Mouse (Mus musculus): ENCODE results near the gene Dennd4a. TPM values are rescaled to one million over a fixed set of nuclear protein-coding genes. Genes with fewer than 3 reads are reported as not detected.

The Dennd4a gene
- polyA plus RNA-seq, 1 experiment from 2014 or later: 8.4 TPM

DNA sequence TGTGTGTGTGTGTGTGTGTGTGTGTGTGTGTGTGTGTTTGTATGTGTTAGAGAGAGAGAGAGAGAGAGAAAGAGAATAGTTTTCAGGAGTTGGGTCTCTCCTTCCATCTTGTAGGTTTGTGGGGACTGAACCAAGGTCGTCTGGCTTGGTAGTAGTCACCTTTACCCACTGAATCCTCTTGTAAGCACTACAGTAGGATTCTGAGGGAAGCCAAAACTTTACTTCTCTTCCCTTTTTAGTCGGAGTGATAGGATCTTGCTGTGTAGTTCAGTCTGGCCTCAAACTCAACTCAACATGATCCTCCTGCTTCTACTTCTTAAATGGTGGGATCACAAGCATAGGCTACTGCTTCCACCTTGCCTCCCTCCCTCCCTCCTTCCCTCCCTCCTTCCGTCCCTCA is 17.3 kb upstream of the Dennd4a start:
- H3K27me3 ChIP-seq (ENCODE audit: control insufficient read depth, insufficient read depth, low read length): no peaks in the 10 kb centered on the region
- no peaks in the 10 kb centered on the region for H3K36me3 ChIP-seq (ENCODE audit: control insufficient read depth, insufficient read depth, low read length)
- no peak overlapping the region for H3K27ac ChIP-seq (ENCODE audit: low read depth, low read length)
- no peaks in the 10 kb centered on the region for H3K4me1 ChIP-seq (ENCODE audit: control insufficient read depth, insufficient read depth, low read length)
- WGBS (ENCODE audit: insufficient replicate concordance): 71% methylated on average over 3 of the region's 3 CpGs
- H3K4me3 ChIP-seq (ENCODE audit: low read depth, low read length): no peak overlapping the region
- no peak for ATAC-seq (replicated peaks; ENCODE audit: insufficient number of reproducible peaks, low FRiP score, low TSS enrichment)
- H3K4me2 ChIP-seq: no peak overlapping the region
- H3K9me3 ChIP-seq (replicated peaks; ENCODE audit: control insufficient read depth, low read length): no peaks in the 10 kb centered on the region
- no peak overlapping the region for H3K9ac ChIP-seq (ENCODE audit: low read depth, low read length)

DNA sequence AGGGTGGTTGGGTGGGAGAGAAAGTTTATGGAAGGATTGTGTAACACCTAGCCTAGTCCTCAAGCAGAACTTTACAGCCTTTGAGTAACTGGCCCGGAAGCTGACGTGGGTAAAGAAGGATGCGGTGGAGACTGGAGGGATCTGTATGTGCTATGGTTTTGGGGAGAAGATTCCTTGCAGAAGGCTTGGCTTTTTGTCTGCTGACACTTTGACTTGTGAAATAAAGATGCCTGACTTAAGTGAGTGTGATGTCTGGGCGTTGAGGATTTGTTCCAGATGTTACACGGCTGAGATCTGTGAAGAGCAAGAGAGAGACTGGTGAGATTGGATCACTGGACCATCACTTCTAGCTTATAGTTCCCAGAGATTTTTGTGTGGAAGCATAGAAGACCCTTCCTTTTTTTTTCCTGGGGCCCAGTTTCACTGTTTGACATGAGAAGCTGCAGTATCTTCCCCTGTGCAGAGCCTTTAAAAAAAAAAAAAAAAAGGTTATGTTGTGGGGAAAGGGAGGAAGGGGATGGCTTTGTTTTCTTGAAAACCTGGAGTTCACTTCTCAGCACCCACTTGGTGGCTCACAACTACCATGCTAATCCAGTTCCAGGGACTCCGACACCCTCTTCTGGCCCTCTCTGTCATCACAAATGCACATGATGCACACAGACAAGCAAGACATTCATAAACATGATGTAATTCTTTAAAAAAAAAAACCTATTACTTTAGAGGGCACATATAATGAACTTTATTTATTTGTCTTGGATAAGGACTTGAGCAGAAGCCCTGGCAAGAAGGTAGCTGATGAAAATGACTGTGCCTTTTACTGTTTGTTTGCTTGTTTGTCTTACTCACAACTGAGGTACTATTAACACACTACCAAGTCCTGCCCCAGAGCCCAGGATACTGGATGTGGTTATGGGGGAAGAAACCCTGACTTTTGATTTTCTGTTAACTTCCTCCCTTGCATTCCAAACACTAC is 16.4 kb upstream of the Dennd4a start:
- no peaks in the 10 kb centered on the region for H3K27me3 ChIP-seq (ENCODE audit: control insufficient read depth, insufficient read depth, low read length)
- H3K36me3 ChIP-seq (ENCODE audit: control insufficient read depth, insufficient read depth, low read length): no peaks in the 10 kb centered on the region
- H3K9me3 ChIP-seq (replicated peaks; ENCODE audit: control insufficient read depth, low read length): no peaks in the 10 kb centered on the region
- H3K9ac ChIP-seq (ENCODE audit: low read depth, low read length): no peak overlapping the region
- H3K4me1 ChIP-seq (ENCODE audit: control insufficient read depth, insufficient read depth, low read length): no peaks in the 10 kb centered on the region
- no peak overlapping the region for H3K4me3 ChIP-seq (ENCODE audit: low read depth, low read length)
- no peak overlapping the region for H3K4me2 ChIP-seq
- 70% methylated on average over 6 of the region's 6 CpGs for WGBS (ENCODE audit: insufficient replicate concordance)
- H3K27ac ChIP-seq (ENCODE audit: low read depth, low read length): no peak overlapping the region
- no peak for ATAC-seq (replicated peaks; ENCODE audit: insufficient number of reproducible peaks, low FRiP score, low TSS enrichment)

DNA sequence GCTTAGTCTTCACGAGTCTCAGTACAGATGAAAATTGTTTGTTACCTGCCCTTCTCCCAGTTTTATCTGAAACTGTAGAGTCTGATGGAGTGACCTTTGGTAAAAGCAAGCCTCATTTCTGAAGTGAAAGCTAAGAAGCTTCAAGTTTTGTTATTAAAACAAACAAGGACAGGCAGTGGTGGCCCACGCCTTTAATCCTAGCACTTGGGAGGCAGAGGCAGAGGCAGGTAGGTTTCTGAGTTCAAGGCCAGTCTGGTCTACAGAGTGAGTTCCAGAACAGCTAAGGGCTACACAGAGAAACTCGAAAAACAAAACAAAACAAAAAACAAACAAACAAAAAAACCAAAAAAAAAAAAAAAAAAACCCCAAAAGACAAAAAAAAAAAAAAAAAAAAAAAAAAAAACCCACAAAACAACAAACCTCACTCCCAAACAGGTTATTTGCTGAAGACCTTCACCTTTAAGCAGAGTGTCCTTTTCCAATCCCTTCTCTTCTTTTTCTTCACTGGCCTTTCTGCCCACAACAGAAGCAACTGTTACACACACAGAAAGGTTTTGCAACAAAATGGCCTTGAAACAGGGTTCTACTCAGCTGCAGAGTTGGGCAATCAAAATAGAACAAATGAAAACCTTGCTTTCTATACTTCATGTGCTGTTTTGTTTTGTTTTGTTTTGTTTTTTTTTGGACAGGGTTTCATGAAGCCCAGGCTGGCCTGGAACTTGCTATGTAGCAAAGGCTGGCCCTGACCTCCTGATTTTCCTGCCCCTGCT is 15.1 kb upstream of the Dennd4a start:
- H3K4me2 ChIP-seq: no peak overlapping the region
- H3K9ac ChIP-seq (ENCODE audit: low read depth, low read length): no peak overlapping the region
- no peaks in the 10 kb centered on the region for H3K9me3 ChIP-seq (replicated peaks; ENCODE audit: control insufficient read depth, low read length)
- H3K27ac ChIP-seq (ENCODE audit: low read depth, low read length): no peak overlapping the region
- H3K4me1 ChIP-seq (ENCODE audit: control insufficient read depth, insufficient read depth, low read length): no peaks in the 10 kb centered on the region
- no peak overlapping the region for H3K4me3 ChIP-seq (ENCODE audit: low read depth, low read length)
- WGBS (ENCODE audit: insufficient replicate concordance): 61% methylated on average over 3 of the region's 3 CpGs
- no peak for ATAC-seq (replicated peaks; ENCODE audit: insufficient number of reproducible peaks, low FRiP score, low TSS enrichment)
- no peaks in the 10 kb centered on the region for H3K36me3 ChIP-seq (ENCODE audit: control insufficient read depth, insufficient read depth, low read length)
- H3K27me3 ChIP-seq (ENCODE audit: control insufficient read depth, insufficient read depth, low read length): no peaks in the 10 kb centered on the region

DNA sequence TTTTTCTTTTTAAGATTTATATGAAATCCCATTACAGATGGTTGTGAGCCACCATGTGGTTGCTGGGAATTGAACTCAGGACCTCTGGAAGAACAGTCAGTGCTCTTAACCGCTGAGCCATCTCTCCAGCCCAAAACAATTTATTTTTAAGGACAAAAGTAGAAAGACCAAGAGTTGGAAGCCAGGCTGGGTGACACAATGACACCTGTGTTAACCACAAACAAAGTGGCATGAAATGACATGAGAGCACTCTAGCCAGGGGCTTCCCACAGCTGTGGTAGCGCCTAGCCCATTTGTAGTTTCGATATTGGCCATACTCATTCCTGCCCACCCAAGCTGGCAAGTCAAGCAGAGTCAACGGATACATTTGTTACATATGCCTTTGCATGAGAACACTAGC is 13.7 kb upstream of the Dennd4a start:
- H3K4me2 ChIP-seq: no peak overlapping the region
- WGBS (ENCODE audit: insufficient replicate concordance): 90% methylated on average over 4 of the region's 4 CpGs
- H3K9me3 ChIP-seq (replicated peaks; ENCODE audit: control insufficient read depth, low read length): no peaks in the 10 kb centered on the region
- ATAC-seq (replicated peaks; ENCODE audit: insufficient number of reproducible peaks, low FRiP score, low TSS enrichment): no peak
- no peak overlapping the region for H3K27ac ChIP-seq (ENCODE audit: low read depth, low read length)
- no peaks in the 10 kb centered on the region for H3K36me3 ChIP-seq (ENCODE audit: control insufficient read depth, insufficient read depth, low read length)
- no peaks in the 10 kb centered on the region for H3K4me1 ChIP-seq (ENCODE audit: control insufficient read depth, insufficient read depth, low read length)
- no peak overlapping the region for H3K9ac ChIP-seq (ENCODE audit: low read depth, low read length)
- H3K4me3 ChIP-seq (ENCODE audit: low read depth, low read length): no peak overlapping the region
- H3K27me3 ChIP-seq (ENCODE audit: control insufficient read depth, insufficient read depth, low read length): no peaks in the 10 kb centered on the region

DNA sequence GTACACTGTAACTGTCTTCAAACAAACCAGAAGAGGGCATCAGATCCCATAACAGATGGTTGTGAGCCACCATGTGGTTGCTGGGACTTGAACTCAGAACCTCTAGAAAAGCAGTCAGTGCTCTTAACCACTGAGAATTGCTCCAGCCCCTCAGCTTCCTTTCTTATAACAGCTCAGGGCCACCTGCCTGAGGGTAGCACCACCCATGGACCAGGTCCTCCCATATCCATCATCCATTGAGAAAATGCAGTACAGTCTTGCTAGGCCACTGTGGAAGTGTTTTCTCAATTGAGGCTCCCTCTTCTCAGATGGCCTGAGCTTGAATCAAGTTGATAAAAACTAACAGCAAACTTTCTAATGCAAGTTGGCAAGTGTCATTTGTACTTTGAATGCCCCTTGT is 13.0 kb upstream of the Dennd4a start:
- no peak for ATAC-seq (replicated peaks; ENCODE audit: insufficient number of reproducible peaks, low FRiP score, low TSS enrichment)
- H3K27ac ChIP-seq (ENCODE audit: low read depth, low read length): no peak overlapping the region
- no peaks in the 10 kb centered on the region for H3K27me3 ChIP-seq (ENCODE audit: control insufficient read depth, insufficient read depth, low read length)
- no peaks in the 10 kb centered on the region for H3K4me1 ChIP-seq (ENCODE audit: control insufficient read depth, insufficient read depth, low read length)
- no peak overlapping the region for H3K4me2 ChIP-seq
- no peaks in the 10 kb centered on the region for H3K9me3 ChIP-seq (replicated peaks; ENCODE audit: control insufficient read depth, low read length)
- no peak overlapping the region for H3K9ac ChIP-seq (ENCODE audit: low read depth, low read length)
- H3K36me3 ChIP-seq (ENCODE audit: control insufficient read depth, insufficient read depth, low read length): no peaks in the 10 kb centered on the region
- no peak overlapping the region for H3K4me3 ChIP-seq (ENCODE audit: low read depth, low read length)

DNA sequence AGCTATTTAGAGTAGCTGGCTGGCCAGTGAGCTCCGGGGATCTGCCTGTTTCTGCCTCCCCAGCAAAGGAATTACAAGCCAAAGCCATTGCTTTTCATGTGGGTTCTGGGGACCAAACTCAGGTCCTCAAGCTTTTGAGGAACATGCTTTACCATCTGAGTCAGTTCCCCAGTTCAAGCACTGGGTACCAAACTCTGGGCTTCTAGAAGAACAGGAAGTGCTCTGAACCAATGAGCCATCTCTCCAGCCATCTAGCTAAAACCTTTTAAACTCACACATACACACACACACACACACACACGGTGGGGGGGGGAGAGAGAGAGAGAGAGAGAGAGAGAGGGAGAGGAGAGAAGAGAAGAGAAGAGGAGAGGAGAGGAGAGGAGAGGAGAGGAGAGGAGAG is 12.3 kb upstream of the Dennd4a start:
- 63% methylated on average over 2 of the region's 2 CpGs for WGBS (ENCODE audit: insufficient replicate concordance)
- Histone ChIP-seq H3K4me1 (ENCODE audit: control insufficient read depth, insufficient read depth, low read length) (no peaks in the 10 kb centered on the region), H3K4me3 (ENCODE audit: low read depth, low read length) (no peak overlapping the region), H3K36me3 (ENCODE audit: control insufficient read depth, insufficient read depth, low read length) (no peaks in the 10 kb centered on the region), H3K4me2 (no peak overlapping the region), H3K9me3 (replicated peaks; ENCODE audit: control insufficient read depth, low read length) (no peaks in the 10 kb centered on the region), H3K27me3 (ENCODE audit: control insufficient read depth, insufficient read depth, low read length) (no peaks in the 10 kb centered on the region), H3K9ac (ENCODE audit: low read depth, low read length) (no peak overlapping the region), H3K27ac (ENCODE audit: low read depth, low read length) (no peak overlapping the region)
- ATAC-seq (replicated peaks; ENCODE audit: insufficient number of reproducible peaks, low FRiP score, low TSS enrichment): no peak

DNA sequence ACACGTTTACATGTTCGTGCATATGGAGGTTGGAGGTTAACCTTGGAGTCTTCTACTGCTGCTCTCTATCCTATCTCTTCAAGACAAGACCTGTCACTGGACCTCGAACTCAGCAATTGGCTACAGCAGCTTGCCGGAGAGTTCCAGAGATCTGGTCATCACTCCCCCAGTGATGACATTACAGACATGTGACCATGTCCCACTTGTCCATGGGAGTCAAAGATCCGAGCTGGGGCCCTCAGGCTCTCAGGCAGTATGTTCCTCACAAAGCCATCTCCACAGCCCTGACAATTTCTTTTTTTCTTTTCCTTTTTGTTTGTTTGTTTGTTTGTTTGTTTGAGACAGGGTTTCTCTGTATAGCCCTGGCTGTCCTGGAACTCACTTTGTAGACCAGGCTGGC is 11.6 kb upstream of the Dennd4a start:
- Histone ChIP-seq H3K27ac (ENCODE audit: low read depth, low read length) (no peak overlapping the region), H3K9me3 (replicated peaks; ENCODE audit: control insufficient read depth, low read length) (no peaks in the 10 kb centered on the region), H3K4me3 (ENCODE audit: low read depth, low read length) (no peak overlapping the region), H3K9ac (ENCODE audit: low read depth, low read length) (no peak overlapping the region), H3K36me3 (ENCODE audit: control insufficient read depth, insufficient read depth, low read length) (no peaks in the 10 kb centered on the region), H3K4me1 (ENCODE audit: control insufficient read depth, insufficient read depth, low read length) (no peaks in the 10 kb centered on the region), H3K27me3 (ENCODE audit: control insufficient read depth, insufficient read depth, low read length) (no peaks in the 10 kb centered on the region), H3K4me2 (no peak overlapping the region)
- 82% methylated on average over 5 of the region's 5 CpGs for WGBS (ENCODE audit: insufficient replicate concordance)
- no peak for ATAC-seq (replicated peaks; ENCODE audit: insufficient number of reproducible peaks, low FRiP score, low TSS enrichment)

GRCm38 (mm10) chr9:64802561-64802960 is 8.6 kb upstream of the Dennd4a start:
- H3K27me3 ChIP-seq (ENCODE audit: control insufficient read depth, insufficient read depth, low read length): no peaks in the 10 kb centered on the region
- no peak overlapping the region for H3K9ac ChIP-seq (ENCODE audit: low read depth, low read length)
- no peaks in the 10 kb centered on the region for H3K36me3 ChIP-seq (ENCODE audit: control insufficient read depth, insufficient read depth, low read length)
- no peak overlapping the region for H3K27ac ChIP-seq (ENCODE audit: low read depth, low read length)
- H3K4me2 ChIP-seq: no peak overlapping the region
- no peaks in the 10 kb centered on the region for H3K4me1 ChIP-seq (ENCODE audit: control insufficient read depth, insufficient read depth, low read length)
- no peak for ATAC-seq (replicated peaks; ENCODE audit: insufficient number of reproducible peaks, low FRiP score, low TSS enrichment)
- H3K9me3 ChIP-seq (replicated peaks; ENCODE audit: control insufficient read depth, low read length): no peaks in the 10 kb centered on the region
- H3K4me3 ChIP-seq (ENCODE audit: low read depth, low read length): no peak overlapping the region
- WGBS (ENCODE audit: insufficient replicate concordance): 78% methylated on average over 5 of the region's 5 CpGs

Data from heart, embryonic 11.5 days (tissue).